Mouse (Mus musculus): ENCODE data around the gene Tgm6. TPM values are rescaled to one million over a fixed set of nuclear protein-coding genes. Genes with fewer than 3 reads are reported as not detected.

Gene Tgm6
- polyA plus RNA-seq, 1 experiment = not detected

GRCm38 (mm10) chr2:130143011-130143410 lies 30.8 kb downstream of the Tgm6 start:
- H3K4me3 ChIP-seq (ENCODE audit: insufficient read depth, low read depth, low read length) = no peak overlapping the region
- no peaks in the 10 kb centered on the region for H3K4me1 ChIP-seq (ENCODE audit: control insufficient read depth, insufficient read depth, low read length)
- WGBS = 91% methylated on average over 8 of the region's 8 CpGs
- H3K27ac ChIP-seq (ENCODE audit: insufficient read depth, low read depth, low read length) = no peak overlapping the region
- no peak for TF ChIP-seq CTCF (IDR thresholded peaks at IDR 0.05; ENCODE audit: insufficient read depth, low read depth, low read length)
- no peak for TF ChIP-seq POLR2A (IDR thresholded peaks at IDR 0.05; ENCODE audit: insufficient read depth, low read depth, low read length)

DNA sequence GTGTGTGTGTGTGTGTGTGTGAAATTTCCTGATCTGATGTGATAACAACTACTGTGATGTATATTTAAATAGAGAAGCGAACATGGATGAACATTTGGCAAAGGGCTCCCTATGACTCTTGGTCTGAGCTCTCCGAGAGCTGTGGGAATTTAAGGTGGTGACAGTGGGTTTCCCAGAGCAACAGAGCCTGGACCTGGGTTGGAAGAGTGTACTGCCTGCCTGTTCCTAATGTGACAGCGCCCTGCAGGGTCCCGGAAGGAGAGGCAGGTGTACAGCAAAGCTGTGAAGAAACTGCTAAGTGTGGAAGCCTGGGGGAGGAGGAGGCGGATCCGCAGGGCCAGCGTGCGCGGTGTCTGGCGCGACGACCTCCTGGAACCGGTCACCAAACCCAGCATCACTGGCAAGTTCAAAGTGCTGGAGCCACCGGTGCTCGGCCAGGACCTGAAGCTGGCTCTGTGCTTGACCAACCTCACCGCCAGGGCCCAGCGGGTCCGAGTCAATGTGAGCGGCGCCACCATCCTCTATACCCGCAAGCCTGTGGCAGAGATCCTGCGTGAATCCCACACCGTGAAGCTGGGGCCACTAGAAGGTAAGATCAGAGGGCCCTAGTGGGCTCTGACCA lies 32.6 kb downstream of the Tgm6 start:
- TF ChIP-seq CTCF (IDR thresholded peaks at IDR 0.05; ENCODE audit: insufficient read depth, low read depth, low read length) = no peak
- TF ChIP-seq POLR2A (IDR thresholded peaks at IDR 0.05; ENCODE audit: insufficient read depth, low read depth, low read length) = no peak
- H3K4me3 ChIP-seq (ENCODE audit: insufficient read depth, low read depth, low read length) = no peak overlapping the region
- WGBS = 86% methylated on average over 23 of the region's 23 CpGs
- no peaks in the 10 kb centered on the region for H3K4me1 ChIP-seq (ENCODE audit: control insufficient read depth, insufficient read depth, low read length)
- H3K27ac ChIP-seq (ENCODE audit: insufficient read depth, low read depth, low read length) = no peak overlapping the region

DNA sequence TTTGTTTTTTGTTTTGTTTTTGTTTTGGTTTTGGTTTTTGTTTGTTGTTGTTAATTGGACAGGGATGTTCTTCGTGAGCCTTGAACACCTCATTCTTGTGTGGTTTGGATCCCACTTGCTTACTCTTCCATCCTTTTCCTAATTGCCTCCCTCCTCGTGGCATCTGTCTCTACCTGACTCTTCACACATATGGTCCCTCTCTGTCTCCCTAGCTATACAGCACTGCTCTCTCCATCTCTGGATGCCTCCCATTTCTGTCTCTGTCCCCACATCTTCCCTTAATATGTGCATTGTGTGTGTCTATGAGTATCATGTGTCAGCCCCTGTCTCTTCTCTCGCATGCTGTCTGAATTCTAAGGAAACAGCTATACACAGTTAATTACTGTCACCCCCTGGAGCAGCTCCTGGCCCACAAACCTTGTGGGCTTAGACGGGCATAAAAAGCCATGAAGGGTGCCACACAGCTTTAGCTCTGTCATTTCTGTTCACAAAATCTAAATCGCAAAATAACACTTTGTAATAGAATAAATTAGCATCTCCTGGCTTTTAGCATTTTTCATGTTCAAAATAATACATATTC lies 34.0 kb downstream of the Tgm6 start:
- Histone ChIP-seq H3K4me1 (ENCODE audit: control insufficient read depth, insufficient read depth, low read length) (no peaks in the 10 kb centered on the region), H3K4me3 (ENCODE audit: insufficient read depth, low read depth, low read length) (no peak overlapping the region), H3K27ac (ENCODE audit: insufficient read depth, low read depth, low read length) (no peak overlapping the region)
- 52% methylated on average over 5 of the region's 5 CpGs for WGBS
- no peak for TF ChIP-seq CTCF (IDR thresholded peaks at IDR 0.05; ENCODE audit: insufficient read depth, low read depth, low read length)

DNA sequence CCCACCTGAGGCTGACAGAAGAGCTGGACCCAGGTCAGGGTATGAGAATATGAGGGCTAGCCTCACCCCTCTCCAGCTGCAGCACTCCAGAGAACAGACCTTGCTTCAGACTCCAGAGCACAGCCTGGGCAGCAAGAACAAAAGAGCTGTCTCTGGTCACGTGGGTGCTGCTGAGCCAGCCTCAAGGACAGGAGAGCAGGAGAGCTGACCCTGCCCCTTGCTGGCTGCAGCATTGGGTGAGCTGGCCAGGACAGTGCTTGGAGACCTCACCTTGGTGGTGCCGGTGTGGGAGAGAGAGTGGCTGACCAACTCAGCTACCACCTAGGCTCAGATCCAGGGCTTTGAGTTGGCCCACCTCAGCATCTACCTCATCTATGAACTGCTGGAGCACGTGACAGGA lies 43.0 kb downstream of the Tgm6 start:
- no peak overlapping the region for H3K4me3 ChIP-seq (ENCODE audit: insufficient read depth, low read depth, low read length)
- 89% methylated on average over 3 of the region's 3 CpGs for WGBS
- no peak overlapping the region for H3K27ac ChIP-seq (ENCODE audit: insufficient read depth, low read depth, low read length)
- TF ChIP-seq CTCF (IDR thresholded peaks at IDR 0.05; ENCODE audit: insufficient read depth, low read depth, low read length) = no peak
- no peak for TF ChIP-seq POLR2A (IDR thresholded peaks at IDR 0.05; ENCODE audit: insufficient read depth, low read depth, low read length)
- peaks cover 4% of the 10 kb centered on the region; the same call in 1 of the 2 replicates for H3K4me1 ChIP-seq (ENCODE audit: control insufficient read depth, insufficient read depth, low read length)

- Histone ChIP-seq H3K4me3 (ENCODE audit: insufficient read depth, low read depth, low read length) (no peak overlapping the region), H3K27ac (ENCODE audit: insufficient read depth, low read depth, low read length) (no peak overlapping the region), H3K4me1 (ENCODE audit: control insufficient read depth, insufficient read depth, low read length) (peaks cover 4% of the 10 kb centered on the region; the same call in 1 of the 2 replicates)
- TF ChIP-seq POLR2A (IDR thresholded peaks at IDR 0.05; ENCODE audit: insufficient read depth, low read depth, low read length) (no peak), CTCF (IDR thresholded peaks at IDR 0.05; ENCODE audit: insufficient read depth, low read depth, low read length) (no peak)
Observed at GRCm38 (mm10) chr2:130155851-130156250, 43.6 kb downstream of the Tgm6 start.

GRCm38 (mm10) chr2:130157231-130158087 lies 45.2 kb downstream of the Tgm6 start:
- no peak overlapping the region for H3K4me3 ChIP-seq (ENCODE audit: insufficient read depth, low read depth, low read length)
- no peak overlapping the region for H3K27ac ChIP-seq (ENCODE audit: insufficient read depth, low read depth, low read length)
- WGBS = 57% methylated on average over 14 of the region's 14 CpGs
- H3K4me1 ChIP-seq (ENCODE audit: control insufficient read depth, insufficient read depth, low read length) = peaks cover 6% of the 10 kb centered on the region; the same call in 1 of the 2 replicates
- TF ChIP-seq POLR2A (IDR thresholded peaks at IDR 0.05; ENCODE audit: insufficient read depth, low read depth, low read length) (no peak), CTCF (IDR thresholded peaks at IDR 0.05; ENCODE audit: insufficient read depth, low read depth, low read length) (no peak)

DNA sequence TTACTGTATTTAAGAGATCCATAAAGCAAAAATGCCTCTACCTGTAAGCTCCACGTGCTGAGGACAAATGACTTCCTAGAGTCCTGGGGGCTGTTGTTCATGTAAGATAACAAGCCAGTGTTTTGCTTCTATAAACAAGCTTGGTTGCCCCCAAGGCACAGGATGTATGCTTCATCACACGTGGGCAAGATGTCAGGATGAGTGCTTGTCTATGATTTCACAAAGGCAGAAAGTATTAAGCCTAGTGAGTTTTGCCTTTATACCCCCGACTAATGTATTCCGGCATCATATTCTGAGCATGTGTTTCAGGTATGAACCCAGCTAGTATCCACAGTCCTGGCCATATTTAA lies 45.8 kb downstream of the Tgm6 start:
- Histone ChIP-seq H3K4me3 (ENCODE audit: insufficient read depth, low read depth, low read length) (no peak overlapping the region), H3K27ac (ENCODE audit: insufficient read depth, low read depth, low read length) (no peak overlapping the region), H3K4me1 (ENCODE audit: control insufficient read depth, insufficient read depth, low read length) (peaks cover 6% of the 10 kb centered on the region; the same call in 1 of the 2 replicates)
- WGBS = 67% methylated on average over 4 of the region's 4 CpGs
- no peak for TF ChIP-seq CTCF (IDR thresholded peaks at IDR 0.05; ENCODE audit: insufficient read depth, low read depth, low read length)
- TF ChIP-seq POLR2A (IDR thresholded peaks at IDR 0.05; ENCODE audit: insufficient read depth, low read depth, low read length) = no peak

GRCm38 (mm10) chr2:130162701-130163100 lies 50.5 kb downstream of the Tgm6 start:
- peaks cover 6% of the 10 kb centered on the region for H3K4me1 ChIP-seq (ENCODE audit: control insufficient read depth, insufficient read depth, low read length)
- WGBS = 92% methylated on average over 5 of the region's 5 CpGs
- no peak for TF ChIP-seq CTCF (IDR thresholded peaks at IDR 0.05; ENCODE audit: insufficient read depth, low read depth, low read length)
- no peak for TF ChIP-seq POLR2A (IDR thresholded peaks at IDR 0.05; ENCODE audit: insufficient read depth, low read depth, low read length)
- H3K4me3 ChIP-seq (ENCODE audit: insufficient read depth, low read depth, low read length) = no peak overlapping the region
- no peak overlapping the region for H3K27ac ChIP-seq (ENCODE audit: insufficient read depth, low read depth, low read length)

All from olfactory bulb, adult 2 months (tissue).